Mouse (Mus musculus): Measurements from ENCODE around the gene Uri1. TPM values are rescaled to one million over a fixed set of nuclear protein-coding genes. Genes with fewer than 3 reads are reported as not detected.

The Uri1 gene
- polyA plus RNA-seq, 1 experiment from 2014 or later = 42.3 TPM

DNA sequence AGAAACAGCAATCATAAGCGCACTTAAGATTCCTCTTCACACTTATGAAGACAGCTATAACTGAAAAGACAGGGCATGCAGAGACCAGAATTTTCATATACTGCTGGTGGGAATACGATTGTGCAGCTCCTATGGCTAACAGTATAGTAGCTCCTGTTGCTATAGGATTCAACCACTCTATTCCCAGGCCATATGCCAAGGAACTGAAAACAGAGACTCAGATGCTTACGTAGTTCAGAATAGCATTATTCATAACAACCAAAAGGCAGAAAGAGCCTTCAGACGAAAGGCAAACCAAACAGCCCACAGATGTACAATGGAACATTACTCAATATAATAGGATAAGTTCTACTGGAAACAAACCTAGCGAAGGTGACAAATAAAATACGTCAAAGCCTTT is 15.0 kb downstream of the Uri1 start:
- no peaks in the 10 kb centered on the region for H3K4me1 ChIP-seq
- no peak overlapping the region for H3K4me2 ChIP-seq (replicated peaks)
- no peaks in the 10 kb centered on the region for H3K36me3 ChIP-seq
- H3K9me3 ChIP-seq = no peaks in the 10 kb centered on the region
- 85% methylated on average over 6 of the region's 6 CpGs for WGBS
- H3K4me3 ChIP-seq = no peak overlapping the region
- ATAC-seq (ENCODE audit: low FRiP score, low read depth) = no peak
- no peak overlapping the region for H3K27ac ChIP-seq
- no peaks in the 10 kb centered on the region for H3K27me3 ChIP-seq
- no peak overlapping the region for H3K9ac ChIP-seq

DNA sequence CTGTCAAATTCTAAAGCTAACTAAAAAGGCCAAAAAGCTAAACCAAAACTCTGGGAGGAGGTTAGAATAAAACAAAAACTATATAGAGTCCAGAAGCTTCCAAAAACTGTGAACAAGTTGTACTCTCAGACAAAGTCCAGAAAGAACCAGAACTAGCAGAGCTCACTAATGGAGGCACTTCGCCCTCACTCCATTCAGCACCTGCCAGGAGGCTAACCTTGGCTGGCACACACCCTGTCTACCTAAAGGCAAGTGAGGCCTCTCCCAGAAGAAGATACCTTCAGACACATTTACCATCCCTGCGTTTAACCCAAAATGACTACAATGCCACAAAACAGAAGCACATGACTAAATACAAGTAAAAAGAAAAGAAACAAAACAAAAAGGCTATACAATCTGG is 20.9 kb downstream of the Uri1 start:
- no peak overlapping the region for H3K4me3 ChIP-seq
- no peaks in the 10 kb centered on the region for H3K36me3 ChIP-seq
- WGBS = 94% methylated on average over 2 of the region's 2 CpGs
- H3K27ac ChIP-seq = no peak overlapping the region
- 0 out of 2 replicates have a peak, but pooled peaks cover 4% of the 10 kb centered on the region for H3K4me1 ChIP-seq
- no peak overlapping the region for H3K9ac ChIP-seq
- ATAC-seq (ENCODE audit: low FRiP score, low read depth) = no peak
- no peak overlapping the region for H3K4me2 ChIP-seq (replicated peaks)
- no peaks in the 10 kb centered on the region for H3K27me3 ChIP-seq
- no peaks in the 10 kb centered on the region for H3K9me3 ChIP-seq

DNA sequence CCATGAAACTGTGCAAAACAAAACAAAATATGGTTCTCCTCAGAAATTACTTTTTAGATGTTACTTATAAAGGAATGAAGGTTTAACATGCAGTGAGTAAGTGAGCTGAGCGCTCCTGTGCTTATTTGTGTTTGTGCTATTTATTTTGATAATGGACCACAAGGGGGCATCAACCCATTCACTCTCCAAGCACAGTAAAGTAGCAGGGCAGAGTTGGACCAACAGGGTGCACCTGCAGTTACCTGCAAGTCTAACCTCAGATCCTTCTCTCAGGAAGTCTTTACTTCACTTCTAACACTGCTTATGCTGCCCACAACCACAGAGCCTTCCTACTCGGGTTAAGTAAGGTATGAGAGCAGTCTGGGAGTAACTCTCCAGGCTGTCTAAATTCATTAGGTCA is 23.7 kb downstream of the Uri1 start:
- H3K27me3 ChIP-seq = no peaks in the 10 kb centered on the region
- H3K4me1 ChIP-seq = 0 out of 2 replicates have a peak, but pooled peaks cover 4% of the 10 kb centered on the region
- H3K4me2 ChIP-seq (replicated peaks) = no peak overlapping the region
- no peak overlapping the region for H3K27ac ChIP-seq
- 55% methylated on average over 2 of the region's 2 CpGs for whole genome bisulfite sequencing
- no peak overlapping the region for H3K9ac ChIP-seq
- ATAC-seq (ENCODE audit: low FRiP score, low read depth) = no peak
- H3K4me3 ChIP-seq = no peak overlapping the region
- H3K36me3 ChIP-seq = no peaks in the 10 kb centered on the region
- H3K9me3 ChIP-seq = no peaks in the 10 kb centered on the region

DNA sequence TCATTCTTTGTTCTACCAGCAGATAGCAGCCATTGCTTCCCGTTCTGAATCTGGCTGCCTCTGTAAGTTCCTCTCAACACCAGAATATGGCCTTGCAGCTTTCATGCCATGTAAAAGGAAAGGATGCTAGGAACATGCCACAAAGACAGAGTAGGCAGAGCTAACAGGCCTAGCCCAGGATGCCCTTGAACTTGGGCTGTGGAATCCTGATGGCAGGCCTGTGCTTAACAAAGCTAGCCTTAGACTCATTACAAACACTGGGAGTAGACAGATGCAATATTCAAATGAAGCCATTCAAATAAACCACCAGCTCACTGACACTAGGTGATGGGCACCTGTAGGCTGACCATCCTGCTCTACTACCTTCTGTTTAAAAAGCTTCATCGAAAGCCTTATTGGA is 30.5 kb downstream of the Uri1 start:
- no peak overlapping the region for H3K4me3 ChIP-seq
- no peaks in the 10 kb centered on the region for H3K4me1 ChIP-seq
- no peaks in the 10 kb centered on the region for H3K9me3 ChIP-seq
- H3K27me3 ChIP-seq = no peaks in the 10 kb centered on the region
- H3K9ac ChIP-seq = no peak overlapping the region
- H3K36me3 ChIP-seq = no peaks in the 10 kb centered on the region
- H3K4me2 ChIP-seq (replicated peaks) = no peak overlapping the region
- ATAC-seq (ENCODE audit: low FRiP score, low read depth) = no peak
- no peak overlapping the region for H3K27ac ChIP-seq
- WGBS = 91% methylated on average over 2 of the region's 2 CpGs

DNA sequence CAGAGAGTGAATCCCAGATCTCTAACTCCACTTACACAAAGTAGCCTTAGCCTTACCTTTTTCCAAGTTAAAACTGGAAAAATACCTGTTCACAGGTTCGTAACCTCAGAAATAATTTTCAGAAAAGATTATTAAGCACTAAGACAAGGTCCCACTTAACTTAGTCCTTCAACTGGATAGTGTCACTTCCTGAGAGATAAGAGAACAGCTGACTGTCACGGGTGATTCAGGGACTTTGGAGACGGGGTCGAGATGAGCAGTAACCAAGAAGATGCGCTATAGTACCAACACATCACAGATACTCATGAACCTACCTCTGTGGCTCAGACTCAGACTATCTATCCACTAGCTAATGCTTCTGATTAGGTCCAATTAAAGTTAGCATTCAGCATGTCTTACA is 38.5 kb downstream of the Uri1 start:
- Histone ChIP-seq H3K9ac (no peak overlapping the region), H3K4me3 (no peak overlapping the region), H3K4me1 (0 out of 2 replicates have a peak, but pooled peaks cover 3% of the 10 kb centered on the region), H3K36me3 (peaks cover 5% of the 10 kb centered on the region), H3K4me2 (replicated peaks) (no peak overlapping the region), H3K27me3 (no peaks in the 10 kb centered on the region), H3K9me3 (no peaks in the 10 kb centered on the region), H3K27ac (no peak overlapping the region)
- no peak for ATAC-seq (ENCODE audit: low FRiP score, low read depth)
- 90% methylated on average over 5 of the region's 5 CpGs for WGBS

DNA sequence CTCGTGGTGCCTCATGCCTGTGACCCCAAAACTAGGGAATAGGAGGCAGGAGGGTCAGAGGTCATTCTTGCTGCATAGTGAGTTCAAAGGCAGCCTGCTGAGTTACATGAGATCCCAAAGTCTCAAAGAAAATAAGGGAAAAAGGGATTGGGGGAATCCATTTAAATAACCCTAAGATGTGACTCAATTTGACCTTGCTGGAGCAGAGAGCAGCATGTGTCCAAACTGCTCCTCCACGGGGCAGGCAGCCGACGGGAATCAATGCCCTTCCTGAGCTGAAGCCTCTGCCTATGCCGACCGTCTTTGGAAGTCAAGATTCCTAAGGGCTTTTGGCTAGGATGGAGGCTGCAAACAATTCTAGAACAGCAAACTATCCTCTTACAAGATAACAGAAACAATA is 39.9 kb downstream of the Uri1 start:
- WGBS = 62% methylated on average over 6 of the region's 6 CpGs
- no peak for ATAC-seq (ENCODE audit: low FRiP score, low read depth)

DNA sequence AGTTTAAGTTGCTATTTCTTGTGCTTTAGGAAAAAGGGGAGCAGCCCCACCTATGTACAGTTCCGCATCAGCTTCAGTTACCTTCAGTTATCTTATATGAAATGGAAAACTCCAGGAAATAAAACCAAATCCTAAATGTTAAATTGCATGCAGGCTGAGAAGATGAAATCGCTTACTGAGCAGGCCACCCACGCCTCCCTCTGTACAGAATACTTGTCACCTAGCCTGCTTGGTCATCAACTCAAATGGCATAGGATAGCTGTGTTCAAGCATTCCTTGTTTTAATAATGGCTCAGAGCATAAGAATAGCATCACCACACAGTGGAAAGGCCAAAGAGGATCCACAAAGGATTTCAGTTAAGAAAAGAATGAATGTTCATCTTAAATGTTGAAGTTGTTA is 43.6 kb downstream of the Uri1 start:
- no peak for ATAC-seq (ENCODE audit: low FRiP score, low read depth)
- H3K4me2 ChIP-seq (replicated peaks) = no peak overlapping the region
- H3K36me3 ChIP-seq = peaks cover 34% of the 10 kb centered on the region
- no peaks in the 10 kb centered on the region for H3K9me3 ChIP-seq
- H3K27me3 ChIP-seq = no peaks in the 10 kb centered on the region
- H3K4me1 ChIP-seq = no peaks in the 10 kb centered on the region
- no peak overlapping the region for H3K27ac ChIP-seq
- H3K4me3 ChIP-seq = no peak overlapping the region
- no peak overlapping the region for H3K9ac ChIP-seq
- WGBS = 92% methylated on average over 3 of the region's 3 CpGs

More for the DNA sequence above, 39.9 kb downstream of the Uri1 start:
- peaks cover 17% of the 10 kb centered on the region for H3K36me3 ChIP-seq
- no peak overlapping the region for H3K27ac ChIP-seq
- no peak overlapping the region for H3K4me3 ChIP-seq
- no peak overlapping the region for H3K9ac ChIP-seq
- no peaks in the 10 kb centered on the region for H3K9me3 ChIP-seq
- no peaks in the 10 kb centered on the region for H3K27me3 ChIP-seq
- 0 out of 2 replicates have a peak, but pooled peaks cover 3% of the 10 kb centered on the region for H3K4me1 ChIP-seq
- no peak overlapping the region for H3K4me2 ChIP-seq (replicated peaks)

DNA sequence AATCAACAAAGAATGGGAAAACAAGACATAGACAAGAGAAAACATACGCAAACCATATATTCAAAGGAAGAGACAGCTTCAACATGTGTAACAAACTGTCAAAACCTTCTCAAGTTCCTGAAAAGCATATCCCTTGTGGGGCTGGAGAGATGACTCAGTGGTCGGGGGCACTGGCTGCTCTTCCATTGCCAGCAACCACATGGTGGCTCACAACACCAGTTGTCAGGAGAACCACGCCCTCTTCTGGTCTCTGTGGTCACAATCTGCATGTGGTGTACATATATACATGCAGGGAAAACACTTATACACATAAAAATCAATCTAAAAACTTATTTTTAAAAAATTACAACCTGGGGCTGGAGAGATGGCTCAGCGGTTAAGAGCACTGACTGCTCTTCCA is 44.9 kb downstream of the Uri1 start:
- 95% methylated on average over 4 of the region's 4 CpGs for WGBS
- Histone ChIP-seq H3K4me2 (replicated peaks) (no peak overlapping the region), H3K9ac (no peak overlapping the region), H3K27me3 (no peaks in the 10 kb centered on the region), H3K4me1 (no peaks in the 10 kb centered on the region), H3K9me3 (no peaks in the 10 kb centered on the region), H3K36me3 (peaks cover 36% of the 10 kb centered on the region), H3K27ac (no peak overlapping the region), H3K4me3 (no peak overlapping the region)
- no peak for ATAC-seq (ENCODE audit: low FRiP score, low read depth)

DNA sequence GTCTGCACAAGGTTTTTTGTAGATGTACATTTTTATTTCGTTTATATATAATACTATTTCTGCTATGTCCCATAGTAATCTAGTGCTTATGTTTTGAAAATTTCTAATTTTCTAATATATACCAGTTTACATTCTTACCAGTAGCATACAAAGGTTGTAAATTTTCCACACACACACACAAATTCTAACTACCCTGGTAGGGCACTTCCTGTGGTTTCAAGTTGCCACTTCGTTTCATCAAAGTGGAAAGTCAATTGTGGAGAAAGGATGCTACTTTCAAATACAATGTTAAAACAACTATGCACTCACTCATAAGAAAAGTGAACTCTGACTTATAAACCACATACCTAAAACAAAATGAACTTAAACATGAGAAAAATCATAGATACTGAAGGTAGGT is 45.7 kb downstream of the Uri1 start:
- 78% methylated on average over 2 of the region's 2 CpGs for WGBS
- H3K27ac ChIP-seq = no peak overlapping the region
- H3K9me3 ChIP-seq = no peaks in the 10 kb centered on the region
- no peaks in the 10 kb centered on the region for H3K27me3 ChIP-seq
- no peak overlapping the region for H3K9ac ChIP-seq
- no peak overlapping the region for H3K4me3 ChIP-seq
- no peak overlapping the region for H3K4me2 ChIP-seq (replicated peaks)
- H3K4me1 ChIP-seq = 0 out of 2 replicates have a peak, but pooled peaks cover 5% of the 10 kb centered on the region
- no peak for ATAC-seq (ENCODE audit: low FRiP score, low read depth)
- H3K36me3 ChIP-seq = peaks cover 36% of the 10 kb centered on the region

DNA sequence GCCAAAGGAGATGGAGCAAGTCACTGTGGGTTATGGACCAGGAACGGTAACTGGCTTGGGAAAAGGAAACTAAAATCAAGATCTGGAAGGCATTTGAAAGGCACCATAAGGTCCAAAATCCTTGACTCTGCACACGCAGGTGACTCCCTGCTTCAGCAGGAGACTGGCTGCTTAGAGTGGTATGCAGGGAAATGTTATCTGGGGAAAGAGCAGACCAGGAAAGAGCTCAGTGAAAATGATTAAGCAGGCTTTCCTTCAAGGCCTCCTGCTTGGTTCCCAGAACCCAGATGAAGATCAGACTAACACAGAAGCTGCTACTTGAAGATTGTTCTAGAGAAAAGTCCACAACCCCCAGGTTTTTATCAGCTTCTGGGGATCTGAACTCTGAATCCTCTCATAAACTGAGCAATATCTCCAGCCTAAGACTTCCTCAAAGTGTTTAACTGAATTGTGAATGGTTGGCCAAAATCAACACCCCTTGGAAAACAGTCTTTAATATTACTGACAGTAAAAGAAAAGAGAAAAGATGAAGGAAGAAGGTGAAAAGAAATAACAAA is 50.3 kb downstream of the Uri1 start:
- H3K9ac ChIP-seq = no peak overlapping the region
- no peak overlapping the region for H3K27ac ChIP-seq
- peaks cover 19% of the 10 kb centered on the region for H3K36me3 ChIP-seq
- no peak for ATAC-seq (ENCODE audit: low FRiP score, low read depth)
- H3K4me3 ChIP-seq = no peak overlapping the region
- H3K9me3 ChIP-seq = no peaks in the 10 kb centered on the region
- H3K4me2 ChIP-seq (replicated peaks) = no peak overlapping the region
- 64% methylated on average over 2 of the region's 2 CpGs for WGBS
- peaks cover 26% of the 10 kb centered on the region for H3K4me1 ChIP-seq
- H3K27me3 ChIP-seq = no peaks in the 10 kb centered on the region

DNA sequence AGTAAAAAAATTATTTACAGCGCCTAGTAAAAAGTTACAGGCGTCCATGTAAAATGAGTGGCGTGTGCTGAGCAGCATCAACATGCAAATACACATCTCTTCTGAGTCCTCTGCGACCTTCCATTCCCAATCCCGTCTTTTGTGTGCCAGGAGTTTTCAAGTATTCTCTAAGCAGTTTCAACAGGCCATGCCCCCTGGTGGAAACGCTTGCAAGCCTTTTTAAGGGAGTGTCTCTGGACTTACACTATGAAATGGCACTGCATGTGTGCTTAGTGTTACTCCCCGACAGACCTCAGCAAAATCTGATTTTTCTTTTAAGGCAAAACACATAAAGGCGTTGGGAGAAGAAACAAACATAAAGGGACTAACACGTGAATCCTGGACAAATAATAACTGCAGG is 50.8 kb downstream of the Uri1 start:
- no peak for ATAC-seq (ENCODE audit: low FRiP score, low read depth)
- Histone ChIP-seq H3K27me3 (no peaks in the 10 kb centered on the region), H3K27ac (no peak overlapping the region), H3K9ac (no peak overlapping the region), H3K4me3 (no peak overlapping the region), H3K36me3 (peaks cover 19% of the 10 kb centered on the region), H3K4me1 (peaks cover 26% of the 10 kb centered on the region), H3K4me2 (replicated peaks) (no peak overlapping the region), H3K9me3 (no peaks in the 10 kb centered on the region)
- WGBS = 61% methylated on average over 9 of the region's 9 CpGs

DNA sequence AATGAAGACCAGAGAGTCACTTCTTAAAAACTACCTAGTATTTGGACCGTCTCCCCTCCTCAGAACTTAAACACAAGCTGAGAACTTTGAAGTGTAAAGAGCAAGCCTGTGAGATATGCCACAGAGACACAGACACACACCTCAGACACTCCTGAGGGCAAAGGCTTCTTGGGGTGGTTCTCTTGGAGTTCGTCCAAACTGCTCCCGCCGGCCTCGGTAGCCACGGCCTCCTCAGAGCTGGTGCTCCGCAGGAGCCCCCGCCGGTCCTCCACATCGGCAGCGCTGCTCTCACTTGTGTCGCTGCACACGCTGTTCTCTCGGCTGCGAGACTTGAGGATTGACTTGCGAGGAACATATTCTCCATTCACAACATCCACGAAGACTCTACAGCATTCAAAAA is 61.0 kb downstream of the Uri1 start:
- Histone ChIP-seq H3K4me1 (no peaks in the 10 kb centered on the region), H3K36me3 (peaks cover 54% of the 10 kb centered on the region), H3K9ac (no peak overlapping the region), H3K27me3 (no peaks in the 10 kb centered on the region), H3K27ac (no peak overlapping the region), H3K4me2 (replicated peaks) (no peak overlapping the region), H3K4me3 (no peak overlapping the region), H3K9me3 (no peaks in the 10 kb centered on the region)
- ATAC-seq (ENCODE audit: low FRiP score, low read depth) = no peak
- WGBS = 88% methylated on average over 17 of the region's 17 CpGs

DNA sequence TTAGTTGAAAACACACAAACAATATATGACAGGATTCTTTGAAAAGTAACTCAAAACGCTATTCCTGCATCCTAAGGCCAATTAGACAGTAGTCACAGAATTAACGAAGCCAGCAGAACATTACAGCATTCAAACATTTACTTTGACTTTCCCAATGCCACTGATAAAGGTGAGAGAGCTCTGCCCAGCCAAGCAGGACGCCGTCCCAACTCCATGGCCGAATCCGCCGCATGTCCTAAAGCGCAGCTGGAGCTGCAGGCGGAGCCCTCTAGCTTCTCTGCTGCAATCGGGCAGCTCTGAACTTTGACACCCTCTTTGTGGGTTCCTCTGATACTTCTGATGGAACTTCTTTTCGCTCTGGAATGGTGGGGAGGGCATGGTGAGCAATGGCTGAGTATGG is 62.1 kb downstream of the Uri1 start:
- no peak for ATAC-seq (ENCODE audit: low FRiP score, low read depth)
- H3K9me3 ChIP-seq = no peaks in the 10 kb centered on the region
- WGBS = 89% methylated on average over 11 of the region's 11 CpGs
- no peaks in the 10 kb centered on the region for H3K27me3 ChIP-seq
- no peak overlapping the region for H3K27ac ChIP-seq
- H3K36me3 ChIP-seq = peaks cover 65% of the 10 kb centered on the region
- H3K9ac ChIP-seq = no peak overlapping the region
- no peak overlapping the region for H3K4me3 ChIP-seq
- H3K4me2 ChIP-seq (replicated peaks) = no peak overlapping the region
- H3K4me1 ChIP-seq = no peaks in the 10 kb centered on the region

All from limb, embryonic 13.5 days (tissue).